Mouse (Mus musculus) MEL (cell line): ENCODE results near the gene Slco4a1.

Experiments
- BHLHE40 ChIP-seq: IDR thresholded peaks from 2 replicates; pipeline ENCODE4 v1.6.1; 2012; ENCODE audit warnings: low read depth, mild to moderate bottlenecking, inconsistent platforms, low read length, improper control_type of control experiment, borderline replicate concordance
- CTCF ChIP-seq, 3 experiments: IDR thresholded peaks in 2 of 3; conservative IDR thresholded peaks in 1 of 3; 2 replicates each; pipeline ENCODE4 v1.5.1; 2011 to 2012; ENCODE audit warnings: low read length in 3 of 3, low read depth in 2 of 3, mild to moderate bottlenecking in 2 of 3, improper control_type of control experiment in 1 of 3, inconsistent platforms in 1 of 3, mixed read lengths in 1 of 3, moderate library complexity in 1 of 3; ENCODE audit not compliant: control insufficient read depth in 1 of 3, insufficient read depth in 1 of 3, poor library complexity in 1 of 3, severe bottlenecking in 1 of 3
- EP300 ChIP-seq, 2 experiments: IDR thresholded peaks; 2 replicates each; pipeline ENCODE4 v1.6.1; 2011; ENCODE audit warnings: improper control_type of control experiment in 2 of 2, low read length in 2 of 2, low read depth in 1 of 2, mild to moderate bottlenecking in 1 of 2
- MAFK ChIP-seq: IDR thresholded peaks from 2 replicates; pipeline ENCODE4 v1.6.1; 2011; ENCODE audit warnings: low read depth, mild to moderate bottlenecking, low read length, improper control_type of control experiment, borderline replicate concordance
- POLR2AphosphoS2 ChIP-seq: IDR thresholded peaks from 2 replicates; pipeline ENCODE4 v1.6.1; 2011; ENCODE audit warnings: low read length, improper control_type of control experiment
- SMC3 ChIP-seq: IDR thresholded peaks from 2 replicates; pipeline ENCODE4 v1.6.1; 2011; ENCODE audit warnings: low read depth, low read length, improper control_type of control experiment

GRCm38 (mm10) chr2:180420641-180421040 is 35.4 kb upstream of the Slco4a1 start:
- TF ChIP-seq MAFK (no peak), EP300 (IDR thresholded peaks at IDR 0.05; ENCODE audit: low read depth in 1 of 2, low read length in 2 of 2) (no peak), POLR2AphosphoS2 (no peak), SMC3 (no peak), CTCF (IDR thresholded peaks at IDR 0.05 in 2 of 3, conservative IDR thresholded peaks at IDR 0.05 in 1 of 3; ENCODE audit: control insufficient read depth in 1 of 3, insufficient read depth in 1 of 3, low read depth in 2 of 3, low read length in 3 of 3, poor library complexity in 1 of 3, severe bottlenecking in 1 of 3) (no peak), BHLHE40 (no peak)
